In the genomic region with DNA sequence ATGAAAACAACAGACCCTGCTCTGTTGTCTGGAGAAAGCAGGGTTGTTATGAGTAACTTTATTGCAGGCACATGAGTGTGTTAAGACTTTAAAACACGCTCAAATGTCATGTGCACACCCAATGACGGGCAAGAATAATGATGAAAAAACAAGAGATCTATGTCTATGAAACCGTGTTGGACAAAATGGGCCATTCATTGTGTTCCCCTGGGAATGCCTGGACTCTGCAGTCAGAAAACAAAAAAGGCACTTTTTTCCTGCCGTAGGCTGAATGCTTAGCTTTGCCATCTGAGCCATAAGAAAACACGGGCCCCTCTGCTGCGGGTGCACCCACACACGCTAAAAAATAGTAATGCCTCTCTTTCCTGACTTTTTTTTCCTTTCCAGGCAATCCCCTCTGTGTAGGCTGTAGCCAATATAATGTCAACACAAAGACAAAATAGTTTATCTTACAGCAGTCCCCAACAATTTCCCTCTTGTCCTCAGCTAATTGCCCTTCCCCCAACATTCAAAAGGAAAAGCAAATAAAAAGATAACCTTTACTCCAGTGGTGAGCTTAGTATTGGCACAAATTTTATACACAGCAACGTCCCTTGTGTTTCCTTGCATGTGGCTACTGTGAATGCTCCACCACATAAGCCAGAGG, we compare ENCODE assay signal across 9 mouse cellular contexts.
A peak's percentile ranks its signal among the peaks of the same experiment; 100 is the strongest.
DNase-seq lines count a peak whose midpoint lies in the region; ATAC-seq and TF ChIP-seq lines count a peak whose summit lies in the region.
"Had no signal": no experiment of that assay in that cellular context is flagged by ENCODE, and none has a peak within 500 bp of the region (broad histone marks: within the 10 kb centered on the region; RNA-seq: fewer than 3 reads in every experiment).

No protein-coding gene starts in this region.

- no peaks in the 10 kb centered on the region for H3K27me3 ChIP-seq in liver, adult 2 months (ENCODE audit: control insufficient read depth, insufficient read depth, low read length)
- no peaks in the 10 kb centered on the region for H3K27me3 ChIP-seq in intestine, postnatal 0 days (replicated peaks; ENCODE audit: control insufficient read depth, insufficient read depth, low read length)

- no peak for TF ChIP-seq POLR2A in liver, adult 2 months (IDR thresholded peaks at IDR 0.05; ENCODE audit: extremely low read depth, insufficient read depth, low read length)
- no peak for TF ChIP-seq POLR2A in embryonic fibroblast, embryonic 13.5 days (IDR thresholded peaks at IDR 0.05; ENCODE audit: low read depth, low read length)

- no peaks in the 10 kb centered on the region; the same call in 1 of the 2 replicates for H3K79me2 ChIP-seq in liver, adult 2 months (ENCODE audit: control insufficient read depth, insufficient read depth, low read length)

- WGBS in liver, adult 2 months = 29% methylated on average over 8 of the region's 8 CpGs
- WGBS in intestine, postnatal 0 days = 7% methylated on average over 8 of the region's 8 CpGs

- peak overlapping the region; percentile 54; the same call in 1 of the 2 replicates for H3K9ac ChIP-seq in liver, adult 2 months (ENCODE audit: low read depth, low read length)
- no peak overlapping the region for H3K9ac ChIP-seq in intestine, postnatal 0 days (ENCODE audit: low read depth, low read length)

- no peaks in the 10 kb centered on the region for H3K9me3 ChIP-seq in intestine, postnatal 0 days (ENCODE audit: control insufficient read depth)

- ATAC-seq in intestine, postnatal 0 days = 0 out of 2 replicates have a peak, but pooled peaks have one; percentile 31

- no peak overlapping the region for H3K4me3 ChIP-seq in liver, adult 2 months (ENCODE audit: insufficient read depth, low read depth, low read length)
- no peak overlapping the region for H3K4me3 ChIP-seq in embryonic fibroblast, embryonic 13.5 days (ENCODE audit: insufficient read depth, low read length)
- H3K4me3 ChIP-seq in intestine, postnatal 0 days (ENCODE audit: low read depth, low read length) = no peak overlapping the region

- H3K4me2 ChIP-seq in intestine, postnatal 0 days (replicated peaks; ENCODE audit: low read depth) = peak overlapping the region; percentile 46; the same call in 1 of the 2 replicates

- H3K27ac ChIP-seq in liver, adult 2 months (replicated peaks; ENCODE audit: insufficient read depth, low read depth, low read length) = peak overlapping the region; percentile 84
- peak overlapping the region; percentile 16; the same call in 1 of the 2 replicates for H3K27ac ChIP-seq in embryonic fibroblast, embryonic 13.5 days (ENCODE audit: insufficient read depth, low read length)
- H3K27ac ChIP-seq in intestine, postnatal 0 days (ENCODE audit: low read depth, low read length) = no peak overlapping the region
- H3K27ac ChIP-seq: macrophage had no signal

- peak; percentile 94 for DNase-seq in liver, adult 2 months (ENCODE audit: extremely low read depth, low read depth, low spot score)
- DNase-seq in liver = no peak
- peak; percentile 26 for DNase-seq in right cerebral cortex, postnatal 25 days
- DNase-seq in adrenal gland, adult 8-10 months = no peak
- no peak for DNase-seq in left cerebral cortex, postnatal 10 days (ENCODE audit: extremely low spot score in 1 of 2, low spot score in 2 of 2)
- no peak for DNase-seq in frontal cortex, postnatal 14 days (ENCODE audit: low spot score in 2 of 2)

- H3K36me3 ChIP-seq in liver, adult 2 months (ENCODE audit: control insufficient read depth, insufficient read depth, low read length) = no peaks in the 10 kb centered on the region
- H3K36me3 ChIP-seq in intestine, postnatal 0 days (ENCODE audit: control insufficient read depth, insufficient read depth) = no peaks in the 10 kb centered on the region

- H3K4me1 ChIP-seq in liver, adult 2 months (ENCODE audit: control insufficient read depth, insufficient read depth, low read length) = peaks cover 17% of the 10 kb centered on the region
- H3K4me1 ChIP-seq in embryonic fibroblast, embryonic 13.5 days (ENCODE audit: control insufficient read depth, insufficient read depth, low read length) = peaks cover 16% of the 10 kb centered on the region
- peaks cover 9% of the 10 kb centered on the region for H3K4me1 ChIP-seq in intestine, postnatal 0 days (replicated peaks; ENCODE audit: control insufficient read depth, insufficient read depth, low read length)

- TF ChIP-seq CTCF in liver, adult 2 months (IDR thresholded peaks at IDR 0.05; ENCODE audit: low read depth, low read length) = no peak
- TF ChIP-seq CTCF in embryonic fibroblast, embryonic 13.5 days (IDR thresholded peaks at IDR 0.05; ENCODE audit: borderline replicate concordance, insufficient read depth, low read length) = no peak
- no peak for TF ChIP-seq CTCF in intestine, postnatal 0 days (IDR thresholded peaks at IDR 0.05; ENCODE audit: low read depth)

- intact Hi-C loops in left cerebral cortex, postnatal 10 days (cut with DNase I) = no loop called here

Comparison
In these comparisons a context has a peak if more than half of its experiments do, and no peak if none do; other contexts are left out.
1. DNase-seq: peak in liver, adult 2 months (single experiment) and right cerebral cortex, postnatal 25 days (single experiment); none in liver (single experiment), adrenal gland, adult 8-10 months (single experiment), left cerebral cortex, postnatal 10 days (0 of 2) and frontal cortex, postnatal 14 days (0 of 2).